Mouse (Mus musculus) CH12.LX (cell line): ENCODE results near the gene Dmtf1.

Experiments
- BHLHE40 ChIP-seq: IDR thresholded peaks from 2 replicates; pipeline ENCODE4 v1.6.1; 2011; ENCODE audit warnings: mild to moderate bottlenecking, low read depth, low read length, improper control_type of control experiment
- CTCF ChIP-seq, 2 experiments: IDR thresholded peaks in 1 of 2; conservative IDR thresholded peaks in 1 of 2; 2 replicates each; pipeline ENCODE4 v1.5.1; 2011 to 2012; ENCODE audit warnings: low read depth in 2 of 2, low read length in 2 of 2, improper control_type of control experiment in 1 of 2, inconsistent platforms in 1 of 2, mild to moderate bottlenecking in 1 of 2, moderate library complexity in 1 of 2
- GABPA ChIP-seq: IDR thresholded peaks from 2 replicates; pipeline ENCODE4 v1.6.1; 2012; ENCODE audit warnings: low read depth, low read length, improper control_type of control experiment, inconsistent platforms; ENCODE audit not compliant: insufficient replicate concordance
- HCFC1 ChIP-seq: IDR thresholded peaks from 2 replicates; pipeline ENCODE4 v1.6.1; 2012; ENCODE audit warnings: low read depth, mild to moderate bottlenecking, inconsistent platforms, low read length, improper control_type of control experiment
- KAT2A ChIP-seq: IDR thresholded peaks from 2 replicates; pipeline ENCODE4 v1.6.1; 2012; ENCODE audit warnings: low read length, improper control_type of control experiment, inconsistent platforms; ENCODE audit not compliant: insufficient replicate concordance
- NRF1 ChIP-seq: IDR thresholded peaks from 2 replicates; pipeline ENCODE4 v1.6.1; 2014; ENCODE audit warnings: low read depth, mild to moderate bottlenecking, inconsistent platforms, low read length, improper control_type of control experiment, moderate library complexity
- POLR2A ChIP-seq: IDR thresholded peaks from 2 replicates; pipeline ENCODE4 v1.6.1; 2011; ENCODE audit warnings: low read depth, mild to moderate bottlenecking, improper control_type of control experiment, low read length
- POLR2AphosphoS2 ChIP-seq: IDR thresholded peaks from 2 replicates; pipeline ENCODE4 v1.6.1; 2011; ENCODE audit warnings: low read depth, low read length, improper control_type of control experiment
- RAD21 ChIP-seq: IDR thresholded peaks from 2 replicates; pipeline ENCODE4 v1.6.1; 2011; ENCODE audit warnings: low read depth, mild to moderate bottlenecking, low read length, improper control_type of control experiment, moderate library complexity
- SIN3A ChIP-seq: IDR thresholded peaks from 2 replicates; pipeline ENCODE4 v1.6.1; 2012; ENCODE audit warnings: low read length, improper control_type of control experiment, inconsistent platforms
- TCF12 ChIP-seq: IDR thresholded peaks from 2 replicates; pipeline ENCODE4 v1.6.1; 2014; ENCODE audit warnings: low read depth, mild to moderate bottlenecking, inconsistent platforms, low read length, improper control_type of control experiment
- UBTF ChIP-seq: IDR thresholded peaks from 2 replicates; pipeline ENCODE4 v1.6.1; 2012; ENCODE audit warnings: low read depth, mild to moderate bottlenecking, inconsistent platforms, low read length, improper control_type of control experiment, moderate library complexity
- ZC3H11A ChIP-seq: IDR thresholded peaks from 2 replicates; pipeline ENCODE4 v1.6.1; 2012; ENCODE audit warnings: low read depth, mild to moderate bottlenecking, inconsistent platforms, low read length, improper control_type of control experiment
- ZNF384 ChIP-seq: IDR thresholded peaks from 2 replicates; pipeline ENCODE4 v1.6.1; 2012; ENCODE audit warnings: low read depth, low read length, improper control_type of control experiment, inconsistent platforms

DNA sequence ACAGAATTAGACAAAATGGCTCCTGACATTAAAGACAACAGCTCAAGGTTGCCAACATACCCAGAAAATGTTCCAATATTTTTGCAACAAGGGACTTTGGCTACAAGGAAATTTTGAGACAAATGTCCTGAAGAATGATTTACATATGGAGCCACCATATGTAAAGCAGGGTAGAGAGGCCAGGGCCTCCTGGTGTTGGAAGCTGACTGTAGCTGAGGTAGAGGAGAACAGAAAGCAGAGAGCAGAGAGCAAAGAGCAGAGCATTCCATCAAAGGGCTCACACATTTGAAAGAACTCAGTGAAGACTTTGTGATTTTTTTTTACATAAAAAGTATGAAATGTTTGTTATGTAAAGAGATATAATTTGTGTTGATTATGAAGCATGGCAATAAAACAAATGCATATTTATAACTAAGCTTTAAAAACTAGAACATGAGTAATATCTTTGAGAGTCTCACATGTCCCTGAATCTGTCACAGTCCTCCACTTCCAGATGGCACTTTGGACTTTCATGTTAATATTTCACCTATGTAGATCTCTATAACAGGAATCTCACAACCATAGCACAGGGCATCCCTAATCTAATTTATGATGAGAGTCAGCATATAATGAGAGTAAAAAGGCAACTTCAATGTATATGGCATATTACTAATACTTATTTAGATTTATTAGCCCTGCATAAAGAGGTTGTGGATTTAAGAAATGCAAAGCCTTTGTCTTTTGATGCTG lies 81.6 kb downstream of the Dmtf1 start:
- TF ChIP-seq SIN3A (no peak), CTCF (conservative IDR thresholded peaks at IDR 0.05 in 1 of 2, IDR thresholded peaks at IDR 0.05 in 1 of 2; ENCODE audit: low read depth in 2 of 2, low read length in 2 of 2) (no peak), ZNF384 (no peak), POLR2A (no peak), KAT2A (no peak), ZC3H11A (no peak), POLR2AphosphoS2 (no peak), UBTF (no peak), RAD21 (no peak), NRF1 (no peak), BHLHE40 (no peak), GABPA (no peak), TCF12 (no peak), HCFC1 (no peak)
